Mouse (Mus musculus): Measurements from ENCODE around the gene Rrh. TPM values are rescaled to one million over a fixed set of nuclear protein-coding genes. Genes with fewer than 3 reads are reported as not detected.

Rrh gene
- polyA plus RNA-seq, 1 experiment from 2014 or later = not detected

DNA sequence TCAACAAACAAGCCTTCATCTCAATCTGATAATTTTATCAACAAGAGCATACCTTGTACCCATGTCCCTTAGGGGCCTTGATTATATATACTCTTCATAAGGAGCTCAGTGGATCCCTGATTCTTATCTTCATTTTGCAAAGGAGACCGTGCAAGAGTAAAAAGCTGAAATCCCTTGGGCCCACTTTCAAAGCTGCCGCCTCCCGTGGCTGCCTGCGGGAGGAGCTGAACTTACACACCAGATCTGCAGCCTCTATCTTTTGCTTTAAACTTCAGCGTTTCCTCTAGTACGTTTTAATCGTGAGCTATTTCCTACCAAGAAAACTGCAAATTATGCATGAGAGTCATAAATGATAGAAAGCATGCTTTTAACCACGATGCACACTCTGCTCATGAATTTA lies 651 bp downstream of the Rrh start:
- DNase-seq (ENCODE audit: low spot score) = no peak
- WGBS = 78% methylated on average over 8 of the region's 8 CpGs
- H3K9ac ChIP-seq (ENCODE audit: low read length) = no peak overlapping the region

DNA sequence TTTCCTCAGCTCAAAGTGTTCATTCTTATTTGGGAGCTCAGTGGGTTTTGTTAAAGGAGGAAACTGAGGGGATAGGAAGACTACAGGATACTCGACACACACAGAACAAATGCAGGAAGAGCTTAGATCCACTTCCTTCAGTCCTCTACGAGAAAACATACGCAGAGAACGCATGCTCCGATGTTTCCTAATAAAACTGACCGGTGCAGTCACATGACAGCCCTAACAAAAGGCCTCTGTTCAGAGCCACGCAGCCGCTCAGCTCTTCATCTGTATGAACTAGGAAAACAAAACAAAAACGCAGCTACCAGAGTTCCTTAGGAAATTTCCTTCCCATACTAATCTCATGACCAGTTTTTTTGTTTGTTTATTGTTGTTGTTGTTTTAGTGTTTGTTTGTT lies 1.5 kb downstream of the Rrh start:
- no peak overlapping the region for H3K9ac ChIP-seq (ENCODE audit: low read length)
- no peak overlapping the region for H3K27ac ChIP-seq (ENCODE audit: low read depth, low read length)
- H3K36me3 ChIP-seq (ENCODE audit: control insufficient read depth, insufficient read depth, low read length) = peaks cover 3% of the 10 kb centered on the region; the same call in 1 of the 2 replicates
- no peak overlapping the region for H3K4me3 ChIP-seq (ENCODE audit: low read depth, low read length)
- WGBS = 64% methylated on average over 9 of the region's 9 CpGs
- 0 out of 2 replicates have a peak, but pooled peaks have one; percentile 44 for ATAC-seq (replicated peaks; ENCODE audit: low FRiP score)
- H3K27me3 ChIP-seq (ENCODE audit: control insufficient read depth, insufficient read depth, low read length) = no peaks in the 10 kb centered on the region
- H3K4me1 ChIP-seq (replicated peaks; ENCODE audit: control insufficient read depth, insufficient read depth, low read length) = peaks cover 2% of the 10 kb centered on the region; the same call in 1 of the 2 replicates
- no peak for DNase-seq (ENCODE audit: low spot score)
- no peak overlapping the region for H3K4me2 ChIP-seq (ENCODE audit: low read depth, low read length, severe bottlenecking)
- H3K9me3 ChIP-seq (ENCODE audit: control insufficient read depth, low read length) = no peaks in the 10 kb centered on the region

More for the DNA sequence above, 651 bp downstream of the Rrh start:
- peaks cover 3% of the 10 kb centered on the region; the same call in 1 of the 2 replicates for H3K36me3 ChIP-seq (ENCODE audit: control insufficient read depth, insufficient read depth, low read length)
- no peak overlapping the region for H3K4me3 ChIP-seq (ENCODE audit: low read depth, low read length)
- no peak for ATAC-seq (replicated peaks; ENCODE audit: low FRiP score)
- no peak overlapping the region for H3K4me2 ChIP-seq (ENCODE audit: low read depth, low read length, severe bottlenecking)
- H3K27me3 ChIP-seq (ENCODE audit: control insufficient read depth, insufficient read depth, low read length) = no peaks in the 10 kb centered on the region
- H3K4me1 ChIP-seq (replicated peaks; ENCODE audit: control insufficient read depth, insufficient read depth, low read length) = peaks cover 2% of the 10 kb centered on the region; the same call in 1 of the 2 replicates
- H3K9me3 ChIP-seq (ENCODE audit: control insufficient read depth, low read length) = no peaks in the 10 kb centered on the region
- no peak overlapping the region for H3K27ac ChIP-seq (ENCODE audit: low read depth, low read length)

DNA sequence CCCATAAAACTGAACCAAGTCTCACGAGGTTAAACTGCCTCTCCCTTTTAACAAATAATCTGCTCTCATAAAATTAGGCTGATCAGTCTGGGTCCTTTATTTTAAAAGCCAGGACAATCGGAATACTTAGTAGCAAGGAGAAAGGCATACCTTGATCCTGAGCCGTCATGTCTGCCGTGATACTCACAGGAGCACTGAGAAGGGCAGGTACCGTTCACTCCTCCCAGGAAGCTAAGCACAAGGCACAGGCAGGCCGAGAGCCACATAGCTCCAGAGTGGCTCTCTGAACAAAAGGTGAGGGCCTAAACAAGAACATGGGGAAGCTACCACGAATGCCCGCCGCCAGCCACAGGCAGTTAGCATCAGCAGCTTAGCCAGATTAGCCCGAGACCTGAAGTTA lies 18.6 kb downstream of the Rrh start, which contains the start of gene Lrit3:
Lrit3 (minus strand) TSS at position 266 of the 400 bp plus-strand sequence.
- no peak within 1 kb of the TSS for H3K4me2 ChIP-seq (ENCODE audit: low read depth, low read length, severe bottlenecking)
- H3K27me3 ChIP-seq (ENCODE audit: control insufficient read depth, insufficient read depth, low read length) = no peaks in the 10 kb centered on the region
- no peaks in the 10 kb centered on the region for H3K36me3 ChIP-seq (ENCODE audit: control insufficient read depth, insufficient read depth, low read length)
- H3K4me3 ChIP-seq (ENCODE audit: low read depth, low read length) = no peak within 1 kb of the TSS
- H3K4me1 ChIP-seq (replicated peaks; ENCODE audit: control insufficient read depth, insufficient read depth, low read length) = no peaks in the 10 kb centered on the region
- H3K27ac ChIP-seq (ENCODE audit: low read depth, low read length) = no peak within 1 kb of the TSS
- no peak for ATAC-seq (replicated peaks; ENCODE audit: low FRiP score)
- no peak within 1 kb of the TSS for H3K9ac ChIP-seq (ENCODE audit: low read length)
- 80% methylated on average over 10 of the region's 10 CpGs for WGBS
- H3K9me3 ChIP-seq (ENCODE audit: control insufficient read depth, low read length) = no peaks in the 10 kb centered on the region
- DNase-seq (ENCODE audit: low spot score) = no peak

DNA sequence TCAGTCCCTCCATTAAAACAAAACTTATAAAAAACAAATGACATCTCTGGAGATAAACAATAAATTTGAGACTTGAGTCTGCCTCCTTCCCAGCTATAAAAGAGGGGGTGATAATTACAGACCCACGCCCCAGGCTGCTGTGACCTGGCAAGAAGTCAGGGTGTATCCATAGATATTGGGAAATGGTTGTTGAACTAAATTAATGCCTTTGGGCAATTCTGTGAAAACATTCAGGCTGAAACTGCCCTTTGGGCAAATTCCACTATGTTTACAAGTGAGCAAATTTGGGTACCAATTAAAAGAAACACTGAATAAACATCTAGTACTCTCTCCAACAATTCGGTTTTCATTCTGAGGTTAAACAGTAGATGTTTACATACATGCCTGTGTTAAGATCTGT lies 23.4 kb downstream of the Rrh start:
- Histone ChIP-seq H3K4me1 (replicated peaks; ENCODE audit: control insufficient read depth, insufficient read depth, low read length) (no peaks in the 10 kb centered on the region), H3K27me3 (ENCODE audit: control insufficient read depth, insufficient read depth, low read length) (no peaks in the 10 kb centered on the region), H3K27ac (ENCODE audit: low read depth, low read length) (no peak overlapping the region), H3K9ac (ENCODE audit: low read length) (no peak overlapping the region), H3K4me2 (ENCODE audit: low read depth, low read length, severe bottlenecking) (no peak overlapping the region), H3K9me3 (ENCODE audit: control insufficient read depth, low read length) (no peaks in the 10 kb centered on the region), H3K4me3 (ENCODE audit: low read depth, low read length) (no peak overlapping the region), H3K36me3 (ENCODE audit: control insufficient read depth, insufficient read depth, low read length) (no peaks in the 10 kb centered on the region)
- 76% methylated on average over 2 of the region's 2 CpGs for WGBS
- DNase-seq (ENCODE audit: low spot score) = no peak
- no peak for ATAC-seq (replicated peaks; ENCODE audit: low FRiP score)

DNA sequence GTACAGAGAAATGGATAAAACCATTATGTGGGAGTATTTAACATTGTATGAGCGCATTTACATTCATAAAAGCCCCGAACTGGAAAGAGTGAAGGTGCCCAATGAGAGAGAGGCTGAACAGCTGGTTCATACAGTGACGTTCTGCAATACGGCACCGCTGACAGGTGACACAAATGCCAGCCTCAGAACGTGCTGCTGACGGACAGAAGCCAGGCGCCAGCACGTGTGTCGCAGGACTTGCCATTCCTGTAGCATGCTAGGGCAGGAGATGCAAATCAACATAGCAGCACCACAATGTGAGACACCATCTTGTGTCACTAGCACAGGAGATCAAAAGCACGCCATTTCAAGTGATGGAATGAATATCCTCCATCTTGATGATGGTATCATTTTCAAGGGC lies 23.8 kb downstream of the Rrh start:
- no peak for DNase-seq (ENCODE audit: low spot score)
- Histone ChIP-seq H3K4me3 (ENCODE audit: low read depth, low read length) (no peak overlapping the region), H3K4me1 (replicated peaks; ENCODE audit: control insufficient read depth, insufficient read depth, low read length) (no peaks in the 10 kb centered on the region), H3K27me3 (ENCODE audit: control insufficient read depth, insufficient read depth, low read length) (no peaks in the 10 kb centered on the region), H3K36me3 (ENCODE audit: control insufficient read depth, insufficient read depth, low read length) (no peaks in the 10 kb centered on the region), H3K9ac (ENCODE audit: low read length) (no peak overlapping the region), H3K4me2 (ENCODE audit: low read depth, low read length, severe bottlenecking) (no peak overlapping the region), H3K9me3 (ENCODE audit: control insufficient read depth, low read length) (no peaks in the 10 kb centered on the region), H3K27ac (ENCODE audit: low read depth, low read length) (no peak overlapping the region)
- 88% methylated on average over 11 of the region's 11 CpGs for WGBS
- no peak for ATAC-seq (replicated peaks; ENCODE audit: low FRiP score)

DNA sequence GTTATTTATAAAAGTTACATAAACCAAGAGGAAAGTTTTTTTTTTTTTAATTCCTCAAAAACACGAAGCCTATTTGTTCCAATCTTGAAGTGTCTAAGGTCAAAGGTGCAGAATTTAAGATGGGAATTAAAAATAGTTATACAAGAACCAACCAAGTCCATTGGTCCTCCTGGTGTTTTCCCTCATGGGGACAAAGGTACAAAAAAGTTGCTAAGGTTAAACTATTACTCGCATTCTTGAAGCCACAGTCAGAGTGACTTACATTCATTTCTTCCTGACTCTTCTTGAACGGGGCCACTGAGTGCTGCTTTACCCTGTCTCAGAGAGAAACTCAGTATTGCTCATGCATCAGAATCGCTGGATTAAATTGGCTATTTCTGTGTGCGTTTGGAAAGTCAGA lies 25.0 kb downstream of the Rrh start:
- no peaks in the 10 kb centered on the region for H3K4me1 ChIP-seq (replicated peaks; ENCODE audit: control insufficient read depth, insufficient read depth, low read length)
- no peak overlapping the region for H3K4me3 ChIP-seq (ENCODE audit: low read depth, low read length)
- DNase-seq (ENCODE audit: low spot score) = no peak
- no peaks in the 10 kb centered on the region for H3K9me3 ChIP-seq (ENCODE audit: control insufficient read depth, low read length)
- H3K4me2 ChIP-seq (ENCODE audit: low read depth, low read length, severe bottlenecking) = no peak overlapping the region
- WGBS = 80% methylated on average over 5 of the region's 5 CpGs
- no peaks in the 10 kb centered on the region for H3K27me3 ChIP-seq (ENCODE audit: control insufficient read depth, insufficient read depth, low read length)
- H3K9ac ChIP-seq (ENCODE audit: low read length) = no peak overlapping the region
- ATAC-seq (replicated peaks; ENCODE audit: low FRiP score) = no peak
- no peaks in the 10 kb centered on the region for H3K36me3 ChIP-seq (ENCODE audit: control insufficient read depth, insufficient read depth, low read length)
- no peak overlapping the region for H3K27ac ChIP-seq (ENCODE audit: low read depth, low read length)

DNA sequence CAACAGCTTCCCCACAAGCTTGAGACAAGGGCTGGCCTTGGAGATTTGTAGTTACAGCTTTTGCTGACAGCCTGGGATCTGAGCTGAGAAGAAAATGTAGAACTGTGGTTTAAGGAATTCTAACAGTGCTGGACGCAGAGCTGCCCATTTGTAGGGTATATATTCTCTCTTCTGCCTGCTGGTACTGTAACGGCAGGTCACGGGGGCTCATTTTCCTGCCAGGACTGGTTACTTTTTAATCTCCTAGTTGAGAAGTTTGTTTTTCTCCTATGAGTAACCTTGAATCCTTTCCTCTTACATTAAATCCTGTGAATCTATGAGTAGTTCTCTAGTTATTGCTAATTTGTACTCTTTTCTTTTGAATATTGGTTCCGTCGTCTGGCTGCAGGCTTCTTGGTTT lies 28.6 kb downstream of the Rrh start:
- Histone ChIP-seq H3K4me2 (ENCODE audit: low read depth, low read length, severe bottlenecking) (no peak overlapping the region), H3K4me3 (ENCODE audit: low read depth, low read length) (no peak overlapping the region), H3K36me3 (ENCODE audit: control insufficient read depth, insufficient read depth, low read length) (no peaks in the 10 kb centered on the region), H3K4me1 (replicated peaks; ENCODE audit: control insufficient read depth, insufficient read depth, low read length) (no peaks in the 10 kb centered on the region), H3K9ac (ENCODE audit: low read length) (no peak overlapping the region), H3K9me3 (ENCODE audit: control insufficient read depth, low read length) (no peaks in the 10 kb centered on the region), H3K27me3 (ENCODE audit: control insufficient read depth, insufficient read depth, low read length) (no peaks in the 10 kb centered on the region), H3K27ac (ENCODE audit: low read depth, low read length) (no peak overlapping the region)
- ATAC-seq (replicated peaks; ENCODE audit: low FRiP score) (no peak), DNase-seq (ENCODE audit: low spot score) (no peak)
- 91% methylated on average over 5 of the region's 5 CpGs for WGBS

DNA sequence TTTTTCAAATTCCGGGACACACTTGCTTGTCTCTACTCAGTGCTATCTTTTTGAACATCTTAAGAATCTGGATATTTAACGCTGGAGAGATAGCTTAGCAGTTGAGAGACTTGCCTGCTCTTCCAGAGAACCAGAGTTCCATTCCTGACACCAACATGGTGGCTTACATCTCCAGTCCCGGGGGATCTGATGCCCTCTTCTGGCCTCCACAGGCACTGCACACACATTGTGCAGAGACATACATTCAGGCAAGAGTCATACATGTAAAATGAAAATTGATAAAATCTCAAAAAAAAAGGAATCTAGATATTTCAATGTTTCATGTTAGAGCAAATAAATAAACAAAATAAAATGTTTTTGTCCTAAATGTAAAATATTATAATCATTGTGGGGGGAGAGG lies 39.6 kb downstream of the Rrh start:
- ATAC-seq (replicated peaks; ENCODE audit: low FRiP score) = no peak
- H3K9me3 ChIP-seq (ENCODE audit: control insufficient read depth, low read length) = no peaks in the 10 kb centered on the region
- no peak overlapping the region for H3K27ac ChIP-seq (ENCODE audit: low read depth, low read length)
- no peak overlapping the region for H3K4me2 ChIP-seq (ENCODE audit: low read depth, low read length, severe bottlenecking)
- H3K4me3 ChIP-seq (ENCODE audit: low read depth, low read length) = no peak overlapping the region
- H3K4me1 ChIP-seq (replicated peaks; ENCODE audit: control insufficient read depth, insufficient read depth, low read length) = no peaks in the 10 kb centered on the region; the same call in 1 of the 2 replicates
- no peaks in the 10 kb centered on the region for H3K36me3 ChIP-seq (ENCODE audit: control insufficient read depth, insufficient read depth, low read length)
- no peak for DNase-seq (ENCODE audit: low spot score)
- 86% methylated on average over 3 of the region's 3 CpGs for WGBS
- no peaks in the 10 kb centered on the region for H3K27me3 ChIP-seq (ENCODE audit: control insufficient read depth, insufficient read depth, low read length)
- no peak overlapping the region for H3K9ac ChIP-seq (ENCODE audit: low read length)

DNA sequence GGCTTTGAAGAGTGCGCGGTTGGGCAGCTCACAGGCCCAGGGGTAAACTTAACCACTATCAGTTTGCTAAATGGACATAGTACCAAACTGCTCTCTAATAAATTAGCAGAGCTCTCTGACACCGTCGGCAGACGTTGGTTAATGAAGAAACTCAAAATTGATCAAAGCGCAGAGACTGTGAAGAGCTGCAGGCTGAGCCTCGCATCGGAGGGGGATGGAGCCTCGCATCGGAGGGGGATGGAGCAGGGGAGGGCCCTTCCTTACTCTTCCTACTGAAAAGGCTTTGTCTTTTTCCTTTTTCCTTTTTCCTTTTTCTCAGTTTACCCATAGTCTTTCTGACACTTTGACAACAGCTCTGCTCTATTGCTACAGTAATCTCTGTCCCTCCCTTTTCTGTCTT lies 41.0 kb downstream of the Rrh start:
- no peaks in the 10 kb centered on the region for H3K27me3 ChIP-seq (ENCODE audit: control insufficient read depth, insufficient read depth, low read length)
- H3K4me2 ChIP-seq (ENCODE audit: low read depth, low read length, severe bottlenecking) = no peak overlapping the region
- H3K9ac ChIP-seq (ENCODE audit: low read length) = no peak overlapping the region
- H3K36me3 ChIP-seq (ENCODE audit: control insufficient read depth, insufficient read depth, low read length) = no peaks in the 10 kb centered on the region
- H3K4me3 ChIP-seq (ENCODE audit: low read depth, low read length) = no peak overlapping the region
- H3K9me3 ChIP-seq (ENCODE audit: control insufficient read depth, low read length) = no peaks in the 10 kb centered on the region
- ATAC-seq (replicated peaks; ENCODE audit: low FRiP score) (no peak), DNase-seq (ENCODE audit: low spot score) (no peak)
- no peak overlapping the region for H3K27ac ChIP-seq (ENCODE audit: low read depth, low read length)
- 29% methylated on average over 10 of the region's 10 CpGs for WGBS
- no peaks in the 10 kb centered on the region; the same call in 1 of the 2 replicates for H3K4me1 ChIP-seq (replicated peaks; ENCODE audit: control insufficient read depth, insufficient read depth, low read length)

Measured in forebrain, embryonic 11.5 days (tissue).